Mouse (Mus musculus): ENCODE results near the gene Slc7a15.
"Not testable (repeated sequence)": the region's sequence is repeated elsewhere in the genome, so short reads cannot be mapped to it uniquely, and the experiment has no call there.

The Slc7a15 gene

DNA sequence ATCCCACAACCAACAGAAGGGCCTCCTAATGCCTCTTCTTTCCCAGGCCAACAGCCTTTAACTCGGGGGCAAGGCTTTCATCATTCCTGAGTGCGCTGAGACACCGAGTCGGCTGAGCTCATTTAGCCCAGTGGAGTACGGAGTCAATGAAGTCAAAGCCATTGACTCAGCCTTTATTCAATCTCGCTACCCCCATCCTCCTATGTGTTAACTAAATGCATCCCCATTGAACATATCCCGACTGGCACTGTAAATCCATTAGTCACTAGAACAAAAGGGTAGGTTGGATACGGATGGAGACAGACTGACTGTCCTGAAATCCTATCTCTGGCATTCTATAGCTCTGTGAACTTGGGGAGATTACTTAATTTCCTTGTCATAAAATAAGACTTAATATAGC is 36.7 kb downstream of the Slc7a15 start:
- intact Hi-C loops (cut with DNase I) = not testable (repeated sequence)

DNA sequence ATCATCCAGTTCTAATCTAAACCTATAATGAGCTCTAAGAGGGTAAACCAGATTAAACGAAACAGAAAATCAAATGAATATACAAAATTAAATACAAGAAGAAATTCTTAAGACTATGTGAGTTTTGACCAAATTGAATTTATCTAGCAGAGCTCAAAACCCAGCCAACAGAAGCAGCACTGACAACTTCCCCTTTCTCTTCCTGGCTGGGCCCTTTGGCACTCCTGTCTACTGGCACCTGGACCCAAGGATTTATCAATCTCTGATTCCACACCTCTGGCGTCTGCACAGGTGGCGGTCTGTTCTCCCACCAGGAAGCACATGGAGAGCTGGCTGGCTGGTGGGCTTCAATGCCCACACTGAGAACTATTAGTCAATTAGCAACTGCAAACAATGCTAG is 39.0 kb downstream of the Slc7a15 start:
- intact Hi-C loops (cut with DNase I) = not testable (repeated sequence)

DNA sequence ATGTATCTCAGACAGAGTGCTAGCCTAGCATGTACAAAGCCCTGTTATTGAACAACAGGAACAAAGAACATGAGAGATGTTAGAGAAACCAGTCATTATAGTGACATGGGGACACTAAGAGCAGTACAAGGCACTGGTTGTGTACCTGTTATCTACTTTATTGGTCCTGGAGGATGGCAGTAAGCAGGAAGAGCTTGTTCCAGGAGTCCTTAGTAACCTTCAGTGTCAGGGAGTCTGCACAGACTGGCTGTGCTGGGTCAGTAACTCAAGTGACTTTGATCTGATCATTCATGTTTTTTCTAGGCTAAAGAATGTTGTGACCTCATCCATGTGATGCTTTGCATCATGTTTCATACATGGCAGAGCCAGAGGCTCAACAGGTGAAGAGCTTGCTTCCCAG is 42.7 kb downstream of the Slc7a15 start:
- intact Hi-C loops (cut with DNase I) = no loop called here

DNA sequence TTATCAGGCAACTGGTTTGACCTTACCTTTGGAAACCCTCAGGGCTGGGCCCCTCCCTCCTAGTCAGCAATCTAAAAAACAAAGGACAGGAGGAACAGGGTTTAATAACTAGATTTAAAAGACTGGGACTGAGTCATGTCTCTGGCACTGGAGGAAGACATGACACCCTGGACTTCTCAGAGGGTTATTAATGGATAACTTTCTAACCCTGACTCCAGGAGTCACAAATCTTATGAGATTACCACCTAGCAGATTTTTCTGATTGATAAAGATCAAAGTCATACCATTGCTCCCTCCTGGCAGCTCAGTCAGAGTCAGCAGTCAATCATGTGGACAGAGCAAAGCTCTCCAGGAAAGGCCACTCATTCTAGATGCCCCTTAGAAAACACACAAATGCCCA is 43.4 kb downstream of the Slc7a15 start:
- intact Hi-C loops (cut with DNase I) = no loop called here

DNA sequence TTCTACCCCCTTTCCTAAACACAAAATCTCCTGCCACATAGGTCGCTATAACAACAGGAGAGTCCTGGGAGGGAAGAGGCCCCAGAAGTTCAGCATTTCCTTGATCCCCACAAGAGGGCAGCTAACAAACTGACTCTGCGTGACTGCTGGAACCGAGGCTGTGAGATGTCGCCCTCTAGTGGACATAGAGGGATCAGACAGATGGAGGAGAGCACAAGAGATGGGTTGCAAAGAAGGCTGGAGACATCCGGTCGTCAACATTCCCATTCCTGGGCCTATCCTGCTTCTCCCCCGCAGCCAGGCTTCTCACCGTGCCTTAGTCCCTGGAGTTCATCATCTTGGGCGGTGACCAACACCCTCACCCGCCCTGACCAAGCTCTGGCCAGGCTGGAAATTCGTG is 51.5 kb downstream of the Slc7a15 start:
- intact Hi-C loops (cut with DNase I) = loop anchor here (2.0 to 5.0 kb wide), 2 partner anchors 35 to 235 kb away; partner anchors contain the start of gene Hs1bp3

DNA sequence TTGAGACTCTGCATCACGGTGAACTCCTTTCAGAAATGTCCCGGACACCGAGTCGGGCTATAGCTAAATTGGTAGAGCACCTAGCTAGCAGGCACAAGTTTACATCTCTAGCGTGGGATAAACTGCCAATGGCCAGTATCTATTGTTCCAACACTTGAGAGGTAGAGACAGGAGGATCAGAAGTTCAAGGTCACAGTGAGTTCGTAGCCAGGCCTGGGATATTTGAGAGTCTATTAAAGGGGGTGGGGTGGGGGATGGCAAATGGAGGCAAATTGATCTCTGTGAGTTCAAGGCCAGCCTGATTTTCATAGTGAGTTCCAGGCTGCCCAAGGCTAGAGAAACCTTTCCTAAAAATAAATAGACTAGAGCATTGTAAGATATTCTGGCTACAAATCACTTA is 52.1 kb downstream of the Slc7a15 start:
- intact Hi-C loops (cut with DNase I) = loop anchor here (2.0 to 5.0 kb wide), 2 partner anchors 34 to 234 kb away; partner anchors contain the start of gene Hs1bp3

DNA sequence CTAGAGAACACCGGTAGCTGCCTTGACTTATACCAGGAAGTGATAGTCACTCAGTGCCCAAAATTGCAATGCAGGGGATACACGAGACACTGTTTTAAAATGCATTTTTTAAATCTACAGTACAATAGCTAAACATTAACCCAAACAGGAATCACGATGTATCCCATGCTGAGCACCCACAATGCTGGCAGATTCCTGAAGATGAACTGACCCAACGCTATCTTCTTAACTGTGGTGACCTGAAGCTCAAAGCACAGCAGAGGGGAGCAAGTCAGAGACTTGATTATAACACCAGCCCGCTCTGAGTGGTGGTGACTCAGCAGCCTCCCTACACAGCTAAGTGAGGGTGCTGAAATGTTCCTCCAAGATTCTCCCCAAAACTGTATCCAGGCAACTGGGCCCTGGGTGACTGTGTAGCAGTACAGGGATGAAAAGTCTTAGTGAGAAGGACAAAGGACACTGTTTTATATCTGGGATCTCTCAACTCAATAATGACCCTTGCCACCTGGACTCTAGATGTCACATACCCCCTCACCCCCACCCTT is 53.7 kb downstream of the Slc7a15 start:
- intact Hi-C loops (cut with DNase I) = loop anchor here (5.0 kb wide), 1 partner anchor 33 kb away; no protein-coding TSS in a partner anchor

DNA sequence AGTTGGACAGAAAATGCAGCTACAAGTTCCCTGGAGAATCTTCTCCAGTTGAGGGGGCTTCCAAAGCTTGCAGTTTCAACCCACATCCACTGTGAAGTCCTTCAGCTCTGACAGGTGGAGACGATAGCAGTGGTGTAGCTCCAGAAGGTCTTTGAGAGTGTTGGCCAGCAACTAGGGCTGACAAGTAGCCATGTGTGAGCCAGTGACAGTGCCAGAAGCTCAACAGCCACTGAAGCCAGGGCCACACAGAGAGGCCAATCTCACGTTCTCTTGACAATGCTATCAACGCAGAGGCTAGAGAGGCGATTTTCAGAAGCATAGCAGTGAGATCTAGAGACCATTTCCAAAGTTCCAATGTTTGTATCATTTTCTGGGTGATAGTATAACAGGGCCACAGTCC is 56.5 kb downstream of the Slc7a15 start:
- intact Hi-C loops (cut with DNase I) = no loop called here

DNA sequence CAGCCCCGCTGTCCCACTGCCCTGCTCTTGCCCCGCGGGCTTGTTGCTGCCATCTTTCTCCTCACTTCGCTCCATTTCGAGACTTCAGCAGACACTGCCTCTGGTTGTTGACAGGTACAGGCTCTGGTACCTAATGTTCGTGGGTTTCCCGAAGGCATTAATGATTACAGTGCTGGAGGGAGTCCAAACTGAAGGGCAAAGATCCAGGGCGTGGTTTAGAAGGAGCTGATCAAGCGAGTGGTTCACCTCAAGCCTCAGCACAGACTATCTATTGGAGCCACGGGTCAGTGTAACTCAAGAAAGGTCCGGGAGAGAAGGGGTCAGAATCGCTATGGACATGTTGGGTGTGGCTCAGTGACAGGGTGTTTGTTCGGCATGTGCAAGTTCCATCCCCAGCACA is 59.4 kb downstream of the Slc7a15 start:
- intact Hi-C loops (cut with DNase I) = no loop called here

DNA sequence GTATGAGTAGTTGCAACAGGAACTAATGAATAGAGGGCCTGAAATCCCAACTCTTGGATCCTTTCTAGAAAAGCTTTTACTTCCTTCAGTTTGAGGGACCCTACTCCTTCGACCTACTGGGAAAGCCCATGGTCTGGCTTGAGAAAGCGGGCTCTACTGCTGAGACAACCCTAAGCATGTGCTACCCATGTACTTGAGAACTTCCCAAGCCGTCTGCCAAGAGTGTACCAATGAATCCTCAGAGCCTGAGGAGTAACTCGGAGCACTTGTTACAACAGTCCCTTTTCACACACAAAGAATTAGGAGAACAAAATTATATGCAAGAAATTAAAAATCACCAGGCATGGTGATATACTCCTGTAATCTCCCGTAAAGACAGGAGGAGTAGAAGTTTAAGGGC is 61.6 kb downstream of the Slc7a15 start:
- intact Hi-C loops (cut with DNase I) = no loop called here

DNA sequence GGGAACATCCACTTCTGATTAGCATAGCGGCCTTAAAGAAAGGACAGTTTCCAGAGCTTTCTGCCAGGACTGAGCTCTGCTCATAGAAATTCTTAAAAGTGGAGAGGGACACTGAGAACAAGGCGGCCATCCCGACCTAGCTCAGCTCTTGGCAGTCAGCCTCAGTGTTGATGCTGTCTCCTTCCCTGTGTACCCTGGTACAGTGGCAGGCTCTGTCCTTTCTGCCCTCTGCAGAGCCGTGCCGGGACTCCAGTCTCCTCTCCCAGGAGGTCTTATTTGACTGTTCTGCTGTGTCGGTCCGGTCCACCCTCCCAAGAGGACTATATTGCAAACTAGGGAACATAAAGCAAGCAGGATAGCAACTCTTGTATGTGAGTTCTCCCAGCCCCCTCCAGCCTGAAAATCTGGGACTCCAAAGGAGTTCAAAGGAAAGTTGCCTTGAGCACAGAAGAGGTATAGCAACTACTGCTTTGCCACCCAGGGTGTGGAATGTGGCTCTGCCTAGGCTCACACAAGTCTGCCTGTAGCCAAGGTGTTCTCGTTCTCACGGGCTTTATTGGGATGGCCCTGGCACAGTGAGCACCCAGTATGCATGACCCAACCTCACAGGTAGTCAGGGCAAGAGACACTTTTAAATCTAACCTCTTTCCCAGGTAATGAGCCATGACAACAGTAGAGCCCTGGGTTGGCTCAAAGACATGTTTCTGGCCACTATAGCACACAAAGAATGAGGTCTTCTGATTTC is 62.5 kb downstream of the Slc7a15 start:
- intact Hi-C loops (cut with DNase I) = no loop called here

DNA sequence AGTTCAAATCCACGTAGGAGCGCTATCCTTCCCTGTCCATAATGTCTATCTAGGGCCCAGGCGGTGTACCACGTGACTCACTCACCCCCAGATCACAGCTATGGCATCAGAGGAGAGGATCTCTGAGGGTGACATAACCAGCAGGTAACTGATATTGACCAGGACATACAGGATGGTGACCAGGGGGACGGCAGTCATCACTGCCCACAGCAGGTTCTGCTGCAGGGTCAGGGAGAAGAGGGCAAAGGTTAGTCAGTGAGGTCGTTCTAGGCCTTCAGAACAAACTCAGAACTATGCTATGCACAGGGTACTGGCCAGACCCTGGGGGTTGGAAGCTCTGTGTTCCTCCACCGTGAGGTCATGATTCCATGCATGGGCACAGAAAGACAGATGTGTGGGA is 63.3 kb downstream of the Slc7a15 start:
- intact Hi-C loops (cut with DNase I) = no loop called here

DNA sequence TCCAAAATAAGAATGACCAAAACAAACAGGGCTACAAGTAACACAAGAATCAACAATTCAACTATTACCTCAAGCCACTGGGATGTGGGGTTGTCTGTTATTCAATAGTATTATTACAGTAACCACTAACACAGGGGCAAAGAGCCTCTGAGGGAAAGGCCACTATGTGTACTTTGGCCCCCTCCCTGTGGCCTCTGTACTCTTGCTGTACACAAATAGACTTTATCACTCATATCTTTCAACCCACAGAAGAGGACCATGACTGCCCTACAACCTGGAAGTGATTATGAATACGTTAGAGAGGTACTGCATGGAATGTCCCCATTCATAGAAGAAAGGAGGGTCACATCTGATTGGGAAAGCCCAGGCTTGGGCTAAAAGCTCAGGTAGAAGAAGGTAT is 64.0 kb downstream of the Slc7a15 start:
- intact Hi-C loops (cut with DNase I) = no loop called here

DNA sequence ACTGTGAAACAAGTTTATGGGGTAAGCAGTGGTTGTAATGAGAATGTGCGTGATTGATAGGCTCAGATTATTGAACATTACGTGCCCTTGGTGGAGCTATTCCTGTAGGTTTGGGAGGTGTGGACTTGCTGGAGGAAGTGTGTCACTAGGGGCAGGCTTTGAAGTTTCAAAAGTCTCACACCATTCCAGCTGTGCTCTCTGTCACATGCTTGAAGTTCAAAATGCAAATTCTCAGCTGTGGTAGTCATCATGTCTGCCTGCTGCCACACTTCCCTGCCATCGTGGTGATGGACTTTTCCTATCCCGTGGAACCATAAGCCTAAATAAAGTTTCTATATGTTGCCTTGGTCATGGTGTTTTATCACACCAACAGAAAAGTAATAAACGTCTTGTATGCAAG is 71.1 kb downstream of the Slc7a15 start:
- intact Hi-C loops (cut with DNase I) = no loop called here

DNA sequence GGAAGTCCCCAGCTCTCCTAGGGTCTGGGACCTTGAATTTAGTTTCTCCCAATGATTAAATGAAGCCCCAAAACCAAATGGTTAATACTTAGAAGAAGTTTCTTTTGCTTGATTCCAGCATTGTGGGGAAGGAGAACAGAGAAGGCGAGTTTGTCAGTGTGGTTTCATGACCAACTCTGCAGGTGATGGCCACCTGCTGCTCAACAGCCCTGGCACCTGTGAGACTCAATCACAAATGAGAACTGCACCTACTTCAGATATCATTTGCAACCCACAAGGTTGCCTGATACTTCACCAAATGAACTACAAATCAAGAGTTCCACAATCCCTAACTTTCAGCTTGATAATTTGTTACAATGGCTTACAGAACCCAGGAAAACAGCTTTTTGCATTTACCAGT is 71.7 kb downstream of the Slc7a15 start:
- intact Hi-C loops (cut with DNase I) = no loop called here

DNA sequence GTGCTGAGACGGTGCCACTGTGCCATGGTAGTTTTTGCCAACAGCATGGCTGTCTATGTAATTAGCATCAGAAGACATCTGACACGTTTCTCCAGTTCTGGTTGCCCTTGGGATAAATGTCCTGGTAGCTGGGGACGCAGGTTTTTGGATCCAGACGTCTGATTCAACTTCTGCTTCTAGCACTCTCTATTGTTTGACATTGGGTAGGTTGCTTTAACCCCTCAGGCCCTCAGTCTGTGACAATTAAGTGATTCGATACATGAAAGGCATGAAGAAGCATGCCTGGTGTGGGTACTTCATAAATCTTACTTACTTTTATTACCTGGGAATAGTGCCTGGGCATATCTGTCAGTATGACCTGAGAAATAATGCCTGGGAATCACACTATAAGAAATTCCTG is 74.8 kb downstream of the Slc7a15 start:
- intact Hi-C loops (cut with DNase I) = no loop called here

DNA sequence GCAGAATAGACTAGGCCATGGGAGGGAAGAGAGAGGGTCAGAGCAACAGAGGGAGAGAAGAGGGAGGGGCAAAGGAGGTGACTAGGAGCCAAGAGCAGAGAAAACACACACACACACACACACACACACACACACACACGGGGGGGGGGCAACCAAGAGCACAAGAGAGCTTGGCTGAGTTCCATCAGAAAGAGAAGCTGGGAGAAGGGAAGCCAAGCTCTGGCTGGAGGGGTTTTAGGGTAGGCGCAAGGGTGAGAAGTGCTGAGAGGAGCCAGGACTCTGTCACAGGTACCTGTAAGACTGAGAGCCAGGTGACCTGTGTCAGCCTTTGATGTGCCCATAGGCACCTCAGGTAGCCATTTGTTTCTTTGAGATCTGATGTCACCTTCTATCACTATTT is 76.2 kb downstream of the Slc7a15 start:
- intact Hi-C loops (cut with DNase I) = no loop called here

DNA sequence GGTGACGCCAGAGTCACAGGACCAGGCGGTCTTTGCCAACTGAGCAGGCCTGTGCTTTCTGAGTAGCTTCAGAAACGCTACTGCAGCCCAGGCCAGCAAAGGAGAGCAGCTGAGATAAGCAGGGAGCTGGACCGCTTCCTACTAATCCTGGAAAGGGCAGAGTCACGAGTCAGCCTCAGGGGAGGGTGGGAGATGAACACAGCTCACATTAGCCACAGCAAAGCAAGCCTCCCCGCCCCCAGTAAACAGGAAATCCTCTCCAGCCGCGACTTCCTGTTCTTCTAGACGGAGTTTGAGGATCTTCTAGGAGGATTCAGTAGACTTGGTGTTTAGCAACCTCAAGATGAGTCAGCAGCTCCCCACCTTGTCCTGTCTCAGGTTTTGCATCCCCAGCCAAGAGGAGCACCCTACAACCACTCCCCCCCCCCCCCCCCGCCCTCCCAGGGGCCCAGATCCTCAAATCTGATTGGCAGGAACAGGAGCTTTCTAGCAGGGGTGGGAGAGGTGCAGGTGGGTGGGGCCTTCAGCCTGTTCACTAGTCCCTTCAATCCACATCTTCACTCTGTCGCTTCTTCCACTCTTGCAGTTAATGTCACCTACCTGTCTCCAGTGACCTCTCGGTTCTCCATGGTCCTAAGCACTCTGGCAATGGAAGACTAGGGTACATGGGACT is 77.4 kb downstream of the Slc7a15 start:
- intact Hi-C loops (cut with DNase I) = no loop called here

DNA sequence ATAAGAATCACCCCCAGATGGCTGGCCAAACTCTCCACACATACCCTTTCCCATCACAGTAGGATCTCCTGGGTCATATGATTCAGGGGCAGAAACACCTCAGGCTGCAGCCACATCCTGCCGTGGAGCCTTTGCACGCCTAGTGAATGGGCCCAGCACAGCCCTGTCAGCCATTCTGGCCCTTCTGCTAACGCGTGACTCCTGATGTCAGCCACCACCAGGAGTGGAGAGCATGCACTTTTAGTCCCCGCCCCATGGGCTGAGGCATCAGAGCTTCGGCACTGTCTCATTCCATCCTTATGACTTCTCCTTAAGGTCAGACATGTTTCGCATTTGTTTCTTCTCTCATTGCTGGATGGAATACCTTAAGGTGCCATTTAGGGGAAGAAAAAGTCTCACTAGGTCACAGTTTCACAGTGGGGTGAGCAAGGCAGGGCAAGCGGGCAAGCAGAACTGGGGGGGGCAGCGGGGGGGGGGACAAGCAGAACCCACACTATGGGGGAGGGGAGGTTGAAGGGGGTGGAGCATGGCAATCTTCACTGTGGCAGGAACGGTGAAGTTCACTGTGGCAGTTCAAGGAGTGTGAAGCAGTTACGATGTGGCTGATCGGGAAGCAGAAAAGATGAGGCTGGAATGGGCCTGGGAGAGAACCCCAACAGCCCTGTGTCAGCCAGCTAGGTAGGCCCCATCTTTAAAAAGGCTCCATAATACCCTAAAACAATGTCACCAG is 79.3 kb downstream of the Slc7a15 start:
- intact Hi-C loops (cut with DNase I) = no loop called here

DNA sequence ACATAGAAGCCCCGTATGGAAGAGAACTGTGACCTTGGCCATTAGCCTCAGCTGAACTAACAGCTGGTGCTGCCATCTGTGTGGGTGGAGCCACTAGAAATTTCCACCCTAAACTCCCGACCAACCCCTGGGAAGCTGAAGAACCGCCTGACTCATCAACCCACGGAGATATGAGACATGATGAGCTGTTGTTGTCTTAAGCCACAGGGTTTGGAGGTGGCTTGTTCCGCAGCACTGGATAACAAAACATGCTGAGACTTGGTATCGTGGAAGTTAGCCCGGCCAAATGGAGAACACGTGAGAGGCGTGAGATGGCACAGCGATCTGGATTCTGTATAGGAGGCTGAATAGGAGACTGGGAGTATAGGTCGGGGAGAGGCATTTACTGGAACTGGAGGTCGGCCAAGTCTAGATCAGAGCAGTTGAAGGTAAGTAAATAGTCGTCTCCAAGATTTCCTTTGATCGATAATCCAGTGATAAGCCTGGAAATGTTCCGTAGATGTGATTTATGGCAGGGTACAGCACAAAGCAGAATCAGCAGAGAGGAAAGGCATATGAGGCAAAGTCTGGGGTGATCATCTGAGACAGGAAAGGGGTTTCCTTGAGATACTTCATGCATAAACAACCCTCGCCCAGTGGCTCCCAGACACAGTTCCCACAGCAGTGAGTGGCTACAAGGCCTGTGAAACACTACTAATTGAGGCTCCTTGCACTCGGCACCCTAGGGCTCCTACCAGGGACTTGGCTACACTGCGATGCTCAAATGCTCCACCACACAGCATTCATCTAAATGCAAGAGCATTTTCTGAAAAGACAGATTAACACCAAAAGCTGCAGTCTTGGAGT is 87.6 kb downstream of the Slc7a15 start:
- intact Hi-C loops (cut with DNase I) = loop anchor here (5.0 kb wide), 1 partner anchor 36 kb away; no protein-coding TSS in a partner anchor
